Mouse (Mus musculus): ENCODE results near the gene Cnot1. TPM values are rescaled to one million over a fixed set of nuclear protein-coding genes. Genes with fewer than 3 reads are reported as not detected.

Gene Cnot1
- polyA plus RNA-seq, 1 experiment: 63.2 TPM

- H3K4me1 ChIP-seq (ENCODE audit: control insufficient read depth, insufficient read depth, insufficient read length, low read length): peaks cover 3% of the 10 kb centered on the region; the same call in 1 of the 2 replicates
- no peaks in the 10 kb centered on the region for H3K27me3 ChIP-seq (ENCODE audit: control insufficient read depth, insufficient read depth, low read length)
- H3K36me3 ChIP-seq (ENCODE audit: control insufficient read depth, insufficient read depth, low read length): peaks cover 17% of the 10 kb centered on the region; the same call in 1 of the 2 replicates
- 83% methylated on average over 24 of the region's 24 CpGs for WGBS
- no peak overlapping the region for H3K27ac ChIP-seq (ENCODE audit: insufficient read depth, low read depth, low read length)
- H3K4me3 ChIP-seq (ENCODE audit: low read depth, low read length): no peak overlapping the region
- no peak for TF ChIP-seq CTCF (IDR thresholded peaks at IDR 0.05; ENCODE audit: extremely low read depth, insufficient read length, insufficient replicate concordance, low read depth, low read length)
- TF ChIP-seq POLR2A (IDR thresholded peaks at IDR 0.05; ENCODE audit: low read depth, low read length): no peak
Observed at GRCm38 (mm10) chr8:95848061-95848551, 40.8 kb upstream of the Cnot1 start.

- WGBS: 91% methylated on average over 7 of the region's 7 CpGs
- TF ChIP-seq CTCF (IDR thresholded peaks at IDR 0.05; ENCODE audit: extremely low read depth, insufficient read length, insufficient replicate concordance, low read depth, low read length) (no peak), POLR2A (IDR thresholded peaks at IDR 0.05; ENCODE audit: low read depth, low read length) (no peak)
- Histone ChIP-seq H3K36me3 (ENCODE audit: control insufficient read depth, insufficient read depth, low read length) (peaks cover 26% of the 10 kb centered on the region), H3K27me3 (ENCODE audit: control insufficient read depth, insufficient read depth, low read length) (no peaks in the 10 kb centered on the region), H3K4me1 (ENCODE audit: control insufficient read depth, insufficient read depth, insufficient read length, low read length) (no peaks in the 10 kb centered on the region), H3K27ac (ENCODE audit: insufficient read depth, low read depth, low read length) (no peak overlapping the region), H3K4me3 (ENCODE audit: low read depth, low read length) (no peak overlapping the region)
Observed at GRCm38 (mm10) chr8:95845026-95845425, 37.8 kb upstream of the Cnot1 start.

GRCm38 (mm10) chr8:95843968-95844367, 36.7 kb upstream of the Cnot1 start:
- Histone ChIP-seq H3K36me3 (ENCODE audit: control insufficient read depth, insufficient read depth, low read length) (peaks cover 27% of the 10 kb centered on the region), H3K4me1 (ENCODE audit: control insufficient read depth, insufficient read depth, insufficient read length, low read length) (no peaks in the 10 kb centered on the region), H3K27ac (ENCODE audit: insufficient read depth, low read depth, low read length) (no peak overlapping the region), H3K4me3 (ENCODE audit: low read depth, low read length) (no peak overlapping the region), H3K27me3 (ENCODE audit: control insufficient read depth, insufficient read depth, low read length) (no peaks in the 10 kb centered on the region)
- 95% methylated on average over 6 of the region's 6 CpGs for WGBS
- TF ChIP-seq POLR2A (IDR thresholded peaks at IDR 0.05; ENCODE audit: low read depth, low read length): no peak
- TF ChIP-seq CTCF (IDR thresholded peaks at IDR 0.05; ENCODE audit: extremely low read depth, insufficient read length, insufficient replicate concordance, low read depth, low read length): no peak

- no peak for TF ChIP-seq POLR2A (IDR thresholded peaks at IDR 0.05; ENCODE audit: low read depth, low read length)
- Histone ChIP-seq H3K27me3 (ENCODE audit: control insufficient read depth, insufficient read depth, low read length) (no peaks in the 10 kb centered on the region), H3K36me3 (ENCODE audit: control insufficient read depth, insufficient read depth, low read length) (peaks cover 22% of the 10 kb centered on the region), H3K27ac (ENCODE audit: insufficient read depth, low read depth, low read length) (no peak overlapping the region), H3K4me3 (ENCODE audit: low read depth, low read length) (no peak overlapping the region), H3K4me1 (ENCODE audit: control insufficient read depth, insufficient read depth, insufficient read length, low read length) (no peaks in the 10 kb centered on the region)
- WGBS: 91% methylated on average over 15 of the region's 15 CpGs
Observed at GRCm38 (mm10) chr8:95841436-95841835, 34.2 kb upstream of the Cnot1 start.

- TF ChIP-seq POLR2A (IDR thresholded peaks at IDR 0.05; ENCODE audit: low read depth, low read length): no peak
- TF ChIP-seq CTCF (IDR thresholded peaks at IDR 0.05; ENCODE audit: extremely low read depth, insufficient read length, insufficient replicate concordance, low read depth, low read length): no peak
- no peak overlapping the region for H3K27ac ChIP-seq (ENCODE audit: insufficient read depth, low read depth, low read length)
- no peaks in the 10 kb centered on the region for H3K4me1 ChIP-seq (ENCODE audit: control insufficient read depth, insufficient read depth, insufficient read length, low read length)
- H3K36me3 ChIP-seq (ENCODE audit: control insufficient read depth, insufficient read depth, low read length): peaks cover 16% of the 10 kb centered on the region
- H3K27me3 ChIP-seq (ENCODE audit: control insufficient read depth, insufficient read depth, low read length): no peaks in the 10 kb centered on the region
- 98% methylated on average over 4 of the region's 4 CpGs for WGBS
- H3K4me3 ChIP-seq (ENCODE audit: low read depth, low read length): no peak overlapping the region
Observed at GRCm38 (mm10) chr8:95839289-95839688, 32.0 kb upstream of the Cnot1 start.

- WGBS: 95% methylated on average over 10 of the region's 10 CpGs
- H3K4me3 ChIP-seq (ENCODE audit: low read depth, low read length): no peak overlapping the region
- H3K27me3 ChIP-seq (ENCODE audit: control insufficient read depth, insufficient read depth, low read length): no peaks in the 10 kb centered on the region
- no peak overlapping the region for H3K27ac ChIP-seq (ENCODE audit: insufficient read depth, low read depth, low read length)
- peaks cover 6% of the 10 kb centered on the region; the same call in 1 of the 2 replicates for H3K4me1 ChIP-seq (ENCODE audit: control insufficient read depth, insufficient read depth, insufficient read length, low read length)
- no peak for TF ChIP-seq POLR2A (IDR thresholded peaks at IDR 0.05; ENCODE audit: low read depth, low read length)
- no peak for TF ChIP-seq CTCF (IDR thresholded peaks at IDR 0.05; ENCODE audit: extremely low read depth, insufficient read length, insufficient replicate concordance, low read depth, low read length)
- H3K36me3 ChIP-seq (ENCODE audit: control insufficient read depth, insufficient read depth, low read length): peaks cover 8% of the 10 kb centered on the region
Observed at GRCm38 (mm10) chr8:95837266-95837665, 30.0 kb upstream of the Cnot1 start.

- no peak overlapping the region for H3K27ac ChIP-seq (ENCODE audit: insufficient read depth, low read depth, low read length)
- no peak for TF ChIP-seq POLR2A (IDR thresholded peaks at IDR 0.05; ENCODE audit: low read depth, low read length)
- no peak for TF ChIP-seq CTCF (IDR thresholded peaks at IDR 0.05; ENCODE audit: extremely low read depth, insufficient read length, insufficient replicate concordance, low read depth, low read length)
- no peaks in the 10 kb centered on the region for H3K27me3 ChIP-seq (ENCODE audit: control insufficient read depth, insufficient read depth, low read length)
- H3K4me1 ChIP-seq (ENCODE audit: control insufficient read depth, insufficient read depth, insufficient read length, low read length): peaks cover 6% of the 10 kb centered on the region; the same call in 1 of the 2 replicates
- 75% methylated on average over 4 of the region's 4 CpGs for WGBS
- H3K36me3 ChIP-seq (ENCODE audit: control insufficient read depth, insufficient read depth, low read length): peaks cover 1% of the 10 kb centered on the region; the same call in 1 of the 2 replicates
- H3K4me3 ChIP-seq (ENCODE audit: low read depth, low read length): no peak overlapping the region
Observed at GRCm38 (mm10) chr8:95835891-95836290, 28.6 kb upstream of the Cnot1 start.
